Mouse (Mus musculus) adrenal gland, adult 10 weeks (tissue): ENCODE data around the gene Irak4. TPM values are rescaled to one million over a fixed set of nuclear protein-coding genes. Genes with fewer than 3 reads are reported as not detected.

Experiments used
- polyA plus RNA-seq: library from polyadenylated mRNA; stranded (reverse); fragments of 350-450 nt; fragmentation: Illumina TruSeq; extraction: RNeasy Lipid Tissue Mini Kit (QIAGEN cat#74804); gene quantifications from one replicate; pipeline ENCODE4 v1.2.3, GENCODE M21; 2014; ENCODE audit warnings: low read depth, low replicate concordance

Gene Irak4
- polyA plus RNA-seq: 7.3 TPM

GRCm38 (mm10) chr15:94543409-94544051 is at the start of gene Irak4, which contains the start of gene Pus7l:
Gene Irak4, plus strand, starts transcription at chr15:94543643.
Gene Pus7l, minus strand, starts transcription at chr15:94543547.

DNA sequence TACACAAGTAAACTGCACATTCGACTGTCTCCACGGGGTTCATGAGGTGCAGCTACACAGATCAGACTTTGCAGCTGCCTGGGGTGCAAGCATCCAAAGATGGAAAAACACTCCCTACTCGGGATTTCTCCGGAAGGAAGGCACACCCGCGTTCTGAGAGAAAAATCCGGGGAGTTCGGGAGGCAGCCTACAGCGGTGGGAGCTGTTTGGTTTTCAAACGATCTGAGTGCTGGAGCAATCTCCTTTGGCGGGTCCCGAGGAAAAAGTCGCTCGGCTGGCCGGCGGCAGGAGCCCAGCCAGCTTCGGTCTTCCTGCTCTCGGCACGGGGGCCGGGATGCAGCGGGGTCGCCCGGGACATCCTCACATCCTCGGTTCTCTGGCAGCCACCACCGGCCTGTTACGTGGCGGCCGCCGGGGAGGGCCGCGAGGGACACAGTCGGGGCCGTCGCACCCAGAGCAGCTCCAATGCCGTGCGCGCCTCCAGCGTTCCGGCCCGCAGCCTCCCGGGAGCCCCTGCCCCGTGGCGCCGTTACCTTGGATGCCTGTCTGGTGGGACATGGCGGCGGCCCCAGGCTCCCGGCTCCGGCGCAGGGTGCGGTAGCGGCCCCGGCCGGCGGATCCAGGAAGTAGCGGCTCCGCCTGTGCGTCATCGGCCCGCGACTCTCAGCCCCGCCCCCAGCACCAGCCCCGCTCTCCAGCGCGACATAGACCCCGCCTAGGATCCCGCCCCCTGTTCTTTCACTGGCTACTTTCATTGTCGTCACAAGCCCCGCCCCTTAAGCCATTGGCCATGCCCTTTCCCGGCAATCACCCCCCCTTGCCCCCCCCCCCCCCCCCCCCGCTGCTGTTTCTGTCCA is 46.0 kb downstream of the Irak4 start, which contains the start of gene Twf1:
Gene Twf1, minus strand, starts transcription at position 671 of the 857 bp plus-strand sequence.

GRCm38 (mm10) chr15:94628830-94629601 is 85.6 kb downstream of the Irak4 start, which contains the start of gene Tmem117:
Gene Tmem117, plus strand, starts transcription at chr15:94629232.

Other genes starting within 250 kb of the Irak4 start
- gene Adamts20, start 78.2 kb upstream of the Irak4 start, polyA plus RNA-seq: not detected
- gene Pus7l, start 96 bp upstream of the Irak4 start, polyA plus RNA-seq: 3.7 TPM
- 287 TPM for gene Twf1, start 46.2 kb downstream of the Irak4 start, polyA plus RNA-seq
- gene Tmem117, start 85.6 kb downstream of the Irak4 start, polyA plus RNA-seq: 8.5 TPM